Mouse (Mus musculus) monocyte, adult 2 months (primary cell): Measurements from ENCODE around the gene Gm14226.
"Not testable (repeated sequence)": the region's sequence is repeated elsewhere in the genome, so short reads cannot be mapped to it uniquely, and the experiment has no call there.

Experiments
- DNase-seq, 2 experiments: peaks; one replicate each; pipeline ENCODE4 v3.0.0; 2022; ENCODE audit warnings: low spot score in 2 of 2, low read depth in 1 of 2

Gm14226 gene

DNA sequence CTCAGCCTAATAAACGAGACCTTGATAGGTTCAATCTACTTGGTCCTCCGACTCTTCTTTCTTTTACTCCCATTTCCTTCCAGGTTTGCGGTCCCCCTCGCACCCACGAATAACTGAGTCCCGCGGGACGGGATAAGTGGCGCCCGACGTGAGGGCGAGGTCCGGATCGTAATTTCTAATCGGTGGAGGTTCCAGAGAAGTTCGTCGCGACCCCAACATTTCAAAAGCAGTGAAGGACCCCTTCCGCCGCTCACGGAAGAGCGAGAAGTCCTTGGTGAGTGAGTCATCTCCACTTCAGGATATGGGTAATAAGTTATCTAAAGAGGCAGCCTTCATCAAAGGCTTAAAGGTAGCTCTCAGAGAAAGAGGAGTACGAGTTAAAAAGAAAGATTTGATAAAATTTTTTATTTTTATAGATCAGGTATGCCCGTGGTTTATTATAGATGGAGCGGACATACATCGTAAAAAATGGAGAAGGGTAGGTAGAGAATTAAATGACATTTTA, at the start of gene Gm14226:
Gm14226 (plus strand) TSS at position 16 of the 505 bp plus-strand sequence.
- DNase-seq = not testable (repeated sequence)

DNA sequence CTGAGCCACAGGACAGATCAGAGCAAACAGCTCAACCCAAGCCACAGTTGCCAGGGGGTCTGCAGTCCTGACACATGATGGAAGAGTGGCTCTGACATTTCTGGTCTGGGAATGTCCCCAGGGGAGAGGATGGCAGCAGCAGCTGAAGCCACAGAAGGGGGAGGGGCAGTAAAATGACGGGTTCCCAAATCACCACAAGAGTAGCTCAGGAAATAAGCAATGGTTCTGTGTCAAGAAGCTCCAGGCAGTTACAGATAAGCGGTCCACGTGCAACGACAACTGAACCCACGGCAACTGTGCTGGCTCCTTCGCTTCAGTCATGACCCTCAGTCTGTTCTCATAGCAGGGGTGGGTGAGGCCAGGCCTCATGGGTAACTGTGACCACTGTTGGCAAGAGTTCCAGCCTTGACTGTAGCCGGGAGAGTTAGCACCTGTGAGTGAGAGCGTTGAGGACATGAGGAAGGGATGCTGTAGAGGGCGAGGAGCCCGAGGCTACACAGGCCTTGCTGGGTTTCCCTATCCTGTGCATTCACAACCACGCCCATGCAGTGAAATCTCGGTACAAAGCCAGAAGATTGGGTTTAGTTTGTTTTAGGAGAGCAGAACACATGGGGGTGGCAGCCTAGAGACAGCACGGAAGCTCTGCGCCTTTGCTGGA, 48.2 kb upstream of the Gm14226 start:
- DNase-seq = not testable (repeated sequence)

DNA sequence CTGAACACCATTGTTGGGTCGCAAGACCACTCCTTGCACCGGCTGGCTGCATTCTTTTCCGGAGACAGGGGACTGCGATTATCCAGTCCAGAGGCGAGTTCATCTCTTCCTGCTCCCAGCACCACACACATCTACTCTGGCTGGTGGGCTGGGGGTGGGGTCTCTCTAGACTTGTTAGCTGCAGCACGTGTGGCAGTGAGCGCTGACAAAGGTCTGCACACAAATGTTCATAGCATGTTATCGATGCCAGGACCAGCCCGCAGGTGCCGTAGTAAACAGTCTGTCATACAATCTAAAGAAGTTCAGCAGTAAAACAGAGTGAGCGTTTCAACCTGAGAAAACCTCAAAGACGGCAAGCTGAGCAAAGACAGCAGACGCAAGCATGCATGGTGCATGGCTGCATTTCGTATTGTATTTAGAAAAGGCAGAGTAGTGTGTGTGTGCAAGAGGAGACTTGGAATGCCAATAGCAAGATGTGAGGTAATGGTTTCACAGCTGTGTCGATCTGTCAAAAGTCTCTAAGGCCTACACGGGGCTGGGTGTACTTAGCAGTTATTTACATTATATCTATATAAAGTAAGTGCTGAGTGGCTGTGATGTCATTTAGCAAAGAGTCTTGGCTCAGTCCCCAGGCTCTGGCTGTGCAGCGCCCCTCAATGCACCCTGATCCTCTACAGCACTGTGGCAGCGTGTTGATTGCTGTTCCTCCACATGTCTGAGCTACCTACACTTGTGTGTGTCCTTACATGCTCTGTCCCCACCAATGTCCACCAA, 46.0 kb upstream of the Gm14226 start:
- DNase-seq = no peak

DNA sequence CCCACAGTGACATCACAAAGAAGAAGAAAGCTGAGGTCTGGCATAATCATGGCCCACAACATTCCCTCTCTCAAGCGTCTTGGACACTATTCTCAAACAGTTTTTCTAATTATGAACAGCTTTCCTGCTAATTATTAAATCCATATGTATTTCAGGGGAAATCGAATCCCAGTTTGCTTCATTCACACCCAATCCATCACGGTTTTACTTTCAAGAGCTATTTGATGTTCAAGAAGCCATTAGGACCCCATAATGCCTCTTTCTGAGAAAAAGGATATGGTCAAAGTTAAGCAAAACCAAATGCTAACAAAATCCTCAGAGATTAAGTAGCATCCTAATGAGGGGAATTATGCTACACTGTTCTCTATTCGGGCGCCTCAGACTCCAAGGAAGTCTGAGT, 45.1 kb upstream of the Gm14226 start:
- no peak for DNase-seq

DNA sequence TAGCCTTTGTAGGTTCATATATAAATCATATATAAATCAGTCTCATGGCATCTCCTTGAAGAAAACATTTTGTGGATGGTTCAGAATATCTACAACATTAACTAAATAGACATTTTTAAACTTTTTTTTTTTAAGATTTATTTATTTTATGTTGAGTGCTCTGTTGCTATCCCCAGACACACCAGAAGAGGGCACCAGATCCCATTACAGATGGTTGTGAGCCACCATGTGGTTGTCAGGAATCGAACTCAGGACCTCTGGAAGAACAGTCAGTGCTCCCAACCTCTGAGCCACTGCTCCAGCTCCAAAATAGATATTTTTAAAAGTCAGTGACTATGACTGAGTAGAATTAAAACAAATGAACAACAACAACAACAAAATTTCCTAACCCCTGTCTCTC, 31.5 kb upstream of the Gm14226 start:
- DNase-seq = no peak

DNA sequence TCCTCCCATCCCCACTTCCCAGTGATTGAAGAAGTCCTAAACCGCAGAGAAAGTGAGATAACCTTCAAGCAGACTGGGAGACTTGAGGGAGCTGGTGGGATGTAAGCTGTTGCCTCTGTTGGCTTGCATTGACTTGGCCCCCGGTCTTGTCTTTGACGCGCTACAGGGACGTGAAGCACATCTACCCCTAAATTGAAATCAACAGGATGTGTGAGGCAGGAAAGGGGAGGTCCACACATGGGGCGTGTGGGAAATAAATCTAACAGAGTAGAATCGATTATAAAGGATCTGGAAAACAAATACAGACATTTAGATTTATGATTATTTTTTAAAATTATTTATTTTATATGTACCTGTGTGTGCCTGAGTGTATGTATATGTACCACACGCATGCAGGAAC, 26.7 kb upstream of the Gm14226 start:
- no peak for DNase-seq

DNA sequence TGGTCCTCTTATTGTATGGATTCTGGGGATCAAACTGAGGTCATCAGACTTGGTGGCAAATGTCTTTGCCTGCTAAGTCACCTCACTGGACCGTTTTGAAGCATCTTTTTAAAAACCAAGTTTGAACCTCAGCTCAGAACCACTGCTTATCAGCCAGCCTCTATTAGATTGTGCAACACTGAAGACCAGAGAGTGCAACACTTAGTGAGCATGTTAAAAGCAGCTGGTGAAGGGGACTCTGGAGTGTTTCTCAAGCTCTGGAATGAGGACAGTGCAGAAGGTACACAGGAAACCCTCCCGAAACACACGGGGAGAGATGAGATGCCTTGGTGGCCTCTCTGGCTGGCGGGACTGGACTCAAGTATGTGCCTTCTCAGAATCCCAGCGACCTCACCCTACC, 26.0 kb upstream of the Gm14226 start:
- no peak for DNase-seq

DNA sequence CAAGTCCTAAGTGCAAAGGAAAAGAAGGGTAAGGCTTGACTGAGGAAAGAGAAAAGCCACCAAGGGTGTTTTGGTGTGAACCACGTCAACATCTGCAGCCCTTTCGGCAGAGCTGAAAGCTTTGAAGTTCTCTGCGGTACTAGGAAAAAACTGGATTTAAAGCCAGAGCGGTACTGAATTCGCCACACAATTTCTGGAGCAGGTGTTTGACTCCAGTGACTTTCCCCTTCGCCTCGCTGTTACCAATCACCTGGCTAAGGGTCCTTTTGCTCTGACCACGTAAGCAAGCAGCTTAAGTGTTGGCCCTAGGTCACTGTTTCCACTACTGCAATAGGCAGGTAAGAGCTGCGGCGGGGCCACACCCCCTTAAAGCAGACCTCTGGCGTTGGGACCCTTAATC, 12.6 kb upstream of the Gm14226 start:
- DNase-seq = no peak

DNA sequence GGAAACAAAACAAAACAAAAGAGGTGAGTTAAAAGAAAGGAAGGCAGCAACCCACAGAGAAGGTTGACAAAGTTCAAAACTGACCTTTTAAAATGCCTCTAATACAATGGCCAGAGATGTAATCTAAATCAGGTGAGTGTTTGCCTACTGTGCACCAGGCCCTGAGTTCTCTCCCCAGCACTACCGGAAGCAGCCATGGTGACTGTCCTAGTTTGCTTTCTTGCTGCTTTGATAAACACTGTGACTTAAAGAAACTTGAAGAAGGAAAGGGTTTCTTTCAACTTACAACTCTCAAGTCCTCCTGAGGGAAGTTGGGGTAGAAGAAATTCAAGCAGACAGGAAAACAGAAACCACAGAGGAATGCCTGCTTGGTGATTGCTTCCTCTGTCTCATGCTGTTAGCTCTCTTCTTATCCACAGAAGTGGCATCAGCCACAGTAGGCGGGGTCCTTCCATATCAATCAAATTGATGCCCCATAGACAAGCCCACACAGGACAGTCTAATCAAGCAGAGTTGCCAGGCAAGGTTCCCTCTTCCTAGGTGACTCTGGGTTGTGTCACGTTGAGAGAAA, 6.9 kb upstream of the Gm14226 start:
- DNase-seq = peak in 1 of 2 experiments; percentile 4

DNA sequence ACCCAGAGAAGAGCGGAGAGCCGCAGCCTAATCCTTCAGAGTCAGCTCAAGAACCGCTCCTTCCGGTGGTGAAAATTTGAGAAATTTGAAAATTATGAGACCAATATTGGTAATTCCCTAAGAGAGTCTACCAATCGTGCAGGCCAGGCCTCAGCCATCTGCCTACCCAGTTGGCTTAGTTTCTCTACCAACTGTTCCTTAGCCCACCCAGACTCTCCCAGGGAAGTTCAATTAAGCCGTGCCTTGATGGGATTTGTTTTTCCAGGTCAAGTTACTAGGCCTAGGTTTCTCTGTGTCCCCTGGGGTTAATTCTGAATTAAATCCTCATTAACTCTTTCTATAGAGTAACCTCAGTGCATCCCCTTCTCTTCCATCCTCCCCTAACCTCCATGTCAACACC, 5.1 kb upstream of the Gm14226 start:
- DNase-seq = no peak

DNA sequence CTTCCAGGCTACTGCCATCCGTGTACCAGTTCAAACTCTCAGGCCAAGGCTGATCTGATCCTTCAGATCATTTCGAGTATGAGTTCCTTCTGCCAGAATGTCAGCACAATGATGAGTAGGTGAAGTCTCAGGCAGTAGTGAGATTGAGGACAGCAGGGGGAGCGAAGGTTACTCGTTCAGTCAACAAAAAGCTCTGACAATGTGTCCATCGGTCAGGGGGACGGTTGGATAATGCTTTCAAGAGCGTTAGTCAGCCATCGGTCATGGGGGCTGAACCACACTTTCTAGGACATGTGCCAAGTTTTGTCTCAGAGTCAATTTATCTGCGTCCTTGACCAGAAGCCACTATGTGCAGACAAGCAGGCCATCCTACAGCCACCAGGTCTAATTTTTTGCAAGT, 1.3 kb upstream of the Gm14226 start:
- not testable (repeated sequence) for DNase-seq

DNA sequence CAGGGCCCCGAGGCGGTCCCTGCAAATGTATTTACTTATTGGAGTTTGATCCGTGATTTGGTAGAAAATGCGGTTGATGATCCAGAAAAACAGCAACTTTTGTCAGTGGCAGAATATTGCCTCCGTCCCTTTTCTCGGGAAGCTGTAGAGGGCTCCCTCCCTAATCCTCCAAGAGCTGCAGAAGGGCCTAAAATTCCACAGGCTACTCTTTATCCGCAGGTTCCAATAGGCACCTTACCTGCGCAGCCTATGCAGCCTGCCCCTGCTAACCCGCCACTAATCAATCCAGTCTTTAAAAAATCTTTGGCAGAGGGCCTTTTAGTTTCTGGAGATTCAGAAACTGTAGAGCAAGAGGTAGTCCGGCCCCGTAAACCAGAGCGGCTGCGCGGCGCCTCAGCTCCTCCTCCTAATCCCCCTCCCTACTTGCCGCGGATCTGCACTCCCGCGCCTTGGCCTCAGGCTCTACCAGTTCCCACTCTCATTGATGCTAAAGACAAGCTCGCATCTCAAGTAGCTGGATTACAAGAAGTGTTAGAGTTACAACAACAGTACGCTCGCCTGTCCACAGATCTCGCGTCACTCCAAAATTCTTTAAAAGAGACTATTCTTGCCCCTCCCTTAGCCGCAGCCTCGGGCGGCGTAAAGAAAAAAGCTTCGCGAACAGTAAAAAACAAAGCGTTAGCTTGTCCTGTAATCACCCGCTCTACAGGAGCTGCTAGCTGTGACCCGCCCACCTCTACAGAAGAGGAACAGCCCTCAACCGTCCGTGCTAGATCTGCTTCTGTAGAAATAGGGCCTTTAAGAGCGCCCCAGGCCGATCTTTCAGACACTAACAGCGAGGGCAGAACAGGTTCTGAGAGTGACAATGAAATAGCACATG, 936 bp downstream of the Gm14226 start:
- DNase-seq = peak; percentile 21 to 44

DNA sequence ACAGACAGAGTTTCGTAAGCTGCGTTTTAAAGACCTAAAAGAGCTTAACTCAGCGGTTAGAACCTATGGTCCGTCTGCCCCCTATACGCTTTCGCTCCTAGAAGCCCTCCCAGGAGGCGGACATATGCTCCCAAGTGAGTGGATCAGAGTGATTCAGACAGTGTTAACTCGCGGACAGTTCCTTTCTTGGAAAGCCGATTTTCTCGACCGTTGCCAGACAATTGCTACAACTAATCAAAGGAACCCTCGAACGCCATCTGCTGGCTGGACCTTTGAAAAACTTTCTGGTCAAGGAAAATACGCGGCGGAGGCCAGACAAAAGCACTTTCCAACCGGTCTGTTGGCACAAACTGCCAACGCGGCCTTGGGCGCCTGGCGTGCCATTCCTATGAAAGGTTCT, 1.6 kb downstream of the Gm14226 start:
- peak; percentile 29 to 63 for DNase-seq

DNA sequence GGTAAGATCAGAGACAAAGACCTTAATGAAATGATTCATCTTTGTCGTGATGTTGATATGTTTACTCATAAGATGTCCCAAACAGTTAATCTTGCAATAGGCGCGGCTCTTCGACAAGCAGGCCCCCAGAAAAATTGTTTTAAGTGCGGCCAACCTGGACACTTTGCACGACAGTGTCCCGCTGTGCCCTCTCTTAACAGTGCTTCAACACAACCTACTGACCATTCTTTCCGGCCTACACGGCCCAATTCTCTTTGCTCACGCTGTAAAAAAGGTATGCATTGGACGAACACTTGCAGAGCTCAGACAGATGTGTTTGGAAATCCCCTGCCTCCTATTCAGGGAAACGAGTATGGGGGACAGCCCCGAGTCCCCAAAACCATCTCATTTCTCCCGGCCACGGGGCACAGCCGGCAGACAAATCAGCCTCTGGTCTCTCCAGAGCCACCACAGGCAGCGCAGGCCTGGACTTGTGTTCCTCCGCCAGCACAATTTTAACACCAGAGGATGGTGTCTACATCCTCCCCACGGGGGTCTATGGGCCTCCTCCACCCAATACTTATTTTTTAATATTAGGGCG, 2.3 kb downstream of the Gm14226 start:
- DNase-seq = not testable (repeated sequence)

DNA sequence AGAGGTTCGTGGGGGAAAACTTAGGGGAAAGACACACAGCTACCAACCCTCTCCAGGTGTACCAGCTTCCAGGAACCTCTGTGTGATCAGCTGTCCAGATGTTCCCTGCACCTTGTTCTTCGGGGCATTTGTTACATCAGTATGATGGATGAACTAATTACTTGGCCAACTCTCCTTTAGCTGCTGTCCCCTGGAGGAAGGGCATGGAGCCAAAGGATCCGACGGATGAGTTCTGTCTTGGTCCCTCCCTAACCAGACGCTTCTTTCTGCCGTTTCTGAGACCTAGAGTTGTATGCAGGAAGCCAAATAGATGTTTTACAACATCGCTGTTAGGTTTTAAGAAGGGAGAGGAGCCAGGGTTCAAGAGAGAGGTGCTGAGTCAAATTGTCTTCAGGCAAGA, 12.8 kb downstream of the Gm14226 start:
- DNase-seq = no peak

DNA sequence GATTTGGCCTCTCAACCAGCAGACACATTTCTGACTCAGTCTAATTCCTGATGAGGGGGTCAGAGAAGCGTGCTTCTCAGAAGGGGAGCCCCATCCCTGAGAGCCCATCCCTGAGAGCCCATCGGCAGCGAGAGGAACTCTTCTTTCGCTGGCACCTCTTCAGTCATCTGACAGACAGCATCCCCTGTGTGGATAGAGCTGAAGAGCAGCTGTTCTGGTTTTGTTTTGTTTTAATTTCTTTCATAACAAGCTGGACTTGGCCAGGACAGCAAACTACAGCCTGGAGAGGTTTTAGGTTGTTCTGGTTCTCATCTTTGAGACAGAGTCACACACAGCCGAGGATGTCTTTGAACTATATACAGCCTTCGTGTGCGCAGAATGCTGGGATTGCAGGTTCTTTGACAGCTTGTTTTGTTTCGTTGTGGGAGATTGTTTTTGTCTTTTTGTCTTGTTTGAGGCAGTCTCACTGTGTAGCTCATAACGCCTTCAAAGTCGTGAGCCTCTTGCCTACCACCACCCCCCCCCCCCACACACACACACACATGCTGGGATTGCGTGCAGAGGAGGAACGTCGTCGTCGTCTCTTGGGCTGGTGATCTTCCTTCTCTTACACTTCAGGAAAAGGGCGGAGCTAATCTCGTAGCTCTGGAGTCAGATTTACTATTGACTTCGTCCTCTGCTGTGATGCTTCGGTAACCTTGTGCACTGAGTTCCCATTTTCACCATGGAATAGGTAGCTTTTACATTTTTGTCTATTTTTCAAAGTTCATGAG, 15.1 kb downstream of the Gm14226 start:
- no peak for DNase-seq

DNA sequence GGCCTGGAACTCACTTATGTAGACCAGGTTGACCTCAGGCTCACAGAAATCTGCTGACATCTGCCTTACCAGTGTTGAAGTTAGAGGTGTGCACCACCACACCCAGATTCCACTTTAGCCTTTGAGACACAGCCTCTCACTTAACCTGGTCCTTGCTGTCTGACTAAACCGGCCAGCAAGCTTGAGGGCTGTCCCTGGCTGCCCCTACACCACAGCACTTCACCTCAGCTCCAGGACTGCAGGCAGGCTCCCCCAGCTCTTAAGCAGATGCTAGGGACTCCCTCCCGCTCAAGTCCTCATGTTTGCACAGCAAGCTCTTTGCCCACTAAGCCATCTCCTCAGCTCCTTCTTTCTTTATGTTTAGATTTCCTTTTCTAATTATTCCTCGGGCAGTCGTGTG, 21.9 kb downstream of the Gm14226 start:
- no peak for DNase-seq

DNA sequence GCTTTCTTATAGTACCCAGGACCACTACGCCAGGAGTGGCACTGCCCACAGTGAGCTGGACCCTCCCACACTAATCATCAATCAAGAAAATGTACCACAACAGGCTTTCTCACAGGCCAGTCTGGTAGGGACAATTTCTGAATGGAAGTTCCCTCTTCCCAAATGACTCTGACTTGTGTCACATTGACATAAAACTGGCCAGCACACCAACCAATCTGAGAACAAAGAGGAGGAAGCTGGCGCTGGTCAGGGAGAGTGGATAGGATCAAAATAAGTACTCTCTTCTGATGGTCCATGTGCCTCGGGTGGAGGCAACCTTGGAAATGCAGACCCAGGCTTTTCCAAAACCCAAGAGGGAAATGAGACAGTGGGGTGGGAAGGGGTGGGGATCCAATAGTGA, 26.5 kb downstream of the Gm14226 start:
- DNase-seq = no peak

DNA sequence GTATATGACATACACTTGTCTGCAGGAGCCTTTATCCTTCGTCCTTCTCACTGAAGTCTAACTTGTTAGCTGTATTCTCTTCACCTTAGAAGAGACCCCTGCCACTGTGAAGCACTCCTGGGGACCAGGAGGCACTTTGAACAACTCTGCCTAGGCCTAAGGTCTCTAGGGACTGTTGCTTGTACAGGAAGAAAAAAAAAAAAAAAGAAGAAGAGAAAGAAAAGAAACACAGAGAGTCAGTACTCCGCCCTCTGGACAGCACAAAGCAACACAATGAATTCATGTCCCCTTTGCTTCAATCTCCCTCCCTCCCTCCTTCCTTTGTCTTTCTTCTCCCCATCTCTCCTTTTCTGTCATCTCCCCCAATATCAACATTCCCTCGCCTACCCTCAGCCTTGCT, 27.0 kb downstream of the Gm14226 start:
- no peak for DNase-seq

DNA sequence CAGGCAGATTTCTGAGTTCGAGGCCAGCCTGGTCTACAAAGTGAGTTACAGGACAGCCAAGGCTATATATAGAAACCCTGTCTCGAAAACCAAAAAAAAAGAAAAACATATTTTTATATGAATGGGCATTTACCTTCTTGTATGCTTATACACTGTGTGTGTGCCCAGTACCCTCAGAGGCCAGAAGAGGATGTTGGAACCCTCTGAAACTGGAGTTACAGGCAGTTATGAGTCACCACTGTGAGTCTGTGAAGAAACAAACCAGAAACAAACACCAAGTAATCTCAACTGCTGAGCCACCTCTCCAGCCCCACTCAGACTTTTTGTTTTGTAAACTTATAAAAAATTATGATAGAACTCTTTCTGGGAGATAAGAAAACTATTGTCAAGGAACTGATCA, 28.7 kb downstream of the Gm14226 start:
- DNase-seq = no peak
